Mouse (Mus musculus): ENCODE results near the gene Rimkla. TPM values are rescaled to one million over a fixed set of nuclear protein-coding genes. Genes with fewer than 3 reads are reported as not detected.

The Rimkla gene
- polyA plus RNA-seq (2012; rRNA removed), result 2.8 and 3.7 TPM in 2 replicates

DNA sequence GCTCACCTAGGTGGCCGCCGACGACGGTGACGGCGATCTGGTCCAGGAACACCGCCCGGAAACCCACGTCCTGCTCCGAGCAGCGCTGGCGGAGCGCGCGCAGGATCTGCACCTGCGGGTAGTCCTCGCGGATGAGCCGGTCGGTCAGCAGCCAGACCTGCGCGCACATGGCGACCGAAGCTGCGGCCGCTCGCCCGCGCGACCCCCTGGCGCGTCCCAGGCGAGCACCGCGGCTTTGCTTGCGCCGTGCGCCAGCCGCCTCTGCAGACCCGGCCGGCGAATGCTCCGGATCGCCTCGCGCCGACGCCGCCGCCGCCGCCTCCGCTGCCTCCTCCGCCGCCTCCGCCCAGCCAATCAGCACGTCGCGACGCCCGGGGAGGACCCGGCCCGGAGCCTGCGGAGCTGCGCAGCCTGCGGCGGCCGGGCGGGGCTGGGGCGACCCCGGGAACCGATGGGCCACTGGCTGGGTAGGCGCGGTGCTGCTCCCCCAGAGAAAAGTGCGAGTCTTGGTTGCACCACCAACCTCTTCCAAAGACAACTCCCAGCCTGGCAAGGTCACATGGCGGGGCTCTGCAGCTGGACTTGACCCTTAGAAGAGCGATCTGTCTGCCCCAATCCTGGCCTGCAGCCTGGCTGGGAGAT lies at the start of gene Rimkla:
Gene Rimkla, minus strand, starts transcription at position 338 of the 642 bp plus-strand sequence.

DNA sequence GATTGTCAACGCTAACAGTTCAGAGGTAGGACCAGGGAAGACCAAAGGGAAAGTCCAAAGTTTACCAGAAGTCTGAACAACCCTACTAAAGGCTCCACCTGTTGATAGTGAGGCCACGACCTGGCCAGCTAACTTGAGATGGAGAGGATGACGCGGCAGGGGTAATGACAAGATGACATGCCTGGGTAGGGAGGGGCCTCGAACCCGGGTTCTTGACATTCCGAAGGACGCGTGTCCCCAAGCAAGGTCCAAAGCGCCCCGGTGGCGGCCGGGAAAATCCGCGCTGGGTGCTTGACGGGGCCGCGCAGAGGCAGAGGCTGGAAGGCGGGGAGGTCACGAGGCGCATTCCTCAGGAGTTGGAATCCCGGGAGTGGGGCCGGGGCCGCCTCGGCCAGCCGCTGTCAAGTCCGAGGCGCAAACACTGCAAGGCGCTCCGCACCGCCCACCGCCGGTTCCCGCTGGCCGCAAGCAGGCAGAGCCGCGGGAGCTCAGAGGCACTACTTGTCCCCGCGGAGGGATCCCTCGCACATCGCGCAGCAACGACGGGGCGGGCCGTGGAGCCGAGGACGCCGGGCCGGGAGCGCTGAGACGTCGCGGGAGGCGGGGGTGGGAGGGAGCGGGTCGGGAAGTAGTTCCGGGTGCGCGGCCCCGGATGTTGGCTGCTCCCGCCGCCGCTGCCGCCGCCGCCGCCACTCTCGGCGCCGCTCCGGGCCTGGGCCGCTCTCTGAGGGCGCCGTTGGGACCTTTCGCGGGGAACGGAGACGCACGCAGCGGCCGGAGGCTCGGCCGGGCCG lies 46.8 kb upstream of the Rimkla start, which contains the start of gene Frg2f1:
Gene Frg2f1, minus strand, starts transcription at position 499 of the 794 bp plus-strand sequence.

DNA sequence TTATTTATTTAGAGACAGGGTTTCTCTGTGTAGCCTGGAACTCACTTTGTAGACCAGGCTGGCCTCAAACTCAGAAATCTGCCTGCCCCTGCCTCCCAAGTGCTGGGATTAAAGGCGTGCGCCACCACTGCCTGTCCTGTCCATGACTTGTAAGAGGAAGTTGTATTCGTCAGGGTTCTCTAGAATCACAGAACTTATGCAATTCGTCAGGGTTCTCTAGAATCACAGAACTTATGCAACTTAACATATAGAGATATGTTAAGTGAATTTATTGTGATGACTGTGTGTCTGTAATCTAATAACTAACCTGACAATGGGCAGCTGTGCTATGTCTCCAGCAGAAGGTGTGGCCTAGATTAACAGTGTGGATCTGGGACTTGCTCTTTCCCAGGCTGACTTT lies 44.2 kb upstream of the Rimkla start, which contains the start of gene Foxj3:
Gene Foxj3, plus strand, starts transcription at position 390 of the 400 bp plus-strand sequence.

DNA sequence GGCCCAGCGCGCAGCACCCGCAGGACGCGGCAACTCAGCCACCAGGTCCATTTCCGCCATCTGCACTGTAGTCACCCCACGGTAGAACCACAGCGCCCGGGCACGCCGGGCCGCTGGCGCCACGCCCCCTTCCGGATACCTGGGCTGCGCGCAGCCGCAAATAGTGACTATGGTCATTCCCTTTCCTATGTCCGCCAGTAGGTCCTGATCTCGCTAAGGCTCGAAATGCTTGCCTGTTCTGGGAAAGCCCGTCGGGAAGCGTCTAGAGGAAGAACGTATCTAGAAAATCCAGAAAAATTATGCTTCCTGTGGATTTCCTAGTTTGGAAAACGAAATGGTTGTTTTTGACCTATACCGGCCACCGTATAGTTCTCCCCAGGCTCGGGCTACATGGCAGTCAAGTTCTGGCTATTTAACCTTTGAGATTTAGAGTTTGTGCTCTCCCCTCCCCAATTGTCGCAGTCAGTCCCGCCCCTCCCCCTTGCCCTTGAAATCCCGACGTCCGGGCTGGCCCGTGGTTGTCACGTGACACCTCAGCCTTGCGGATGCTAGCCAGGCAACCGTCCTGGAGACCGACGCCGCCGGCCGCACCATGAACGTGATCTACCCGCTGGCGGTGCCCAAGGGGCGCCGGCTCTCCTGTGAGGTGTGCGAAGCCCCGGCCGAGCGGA lies 70.0 kb downstream of the Rimkla start, which contains the start of the genes Ppcs and Zmynd12:
Gene Ppcs, minus strand, starts transcription at position 127 of the 671 bp plus-strand sequence.
Gene Zmynd12, plus strand, starts transcription at position 521 of the 671 bp plus-strand sequence.

Other genes starting within 250 kb of the Rimkla start
- 0.13 and 0.27 TPM in 2 replicates for gene Cldn19, start 237.2 kb downstream of the Rimkla start, polyA plus RNA-seq (2012; rRNA removed)
- gene Ybx1, start 198.0 kb downstream of the Rimkla start, polyA plus RNA-seq (2012; rRNA removed), result 896 and 955 TPM in 2 replicates
- gene Ppih, start 172.1 kb downstream of the Rimkla start, polyA plus RNA-seq (2012; rRNA removed), result 113 and 127 TPM in 2 replicates
- gene Ccdc30, start 77.1 kb downstream of the Rimkla start, polyA plus RNA-seq (2012; rRNA removed), result 6.0 and 9.9 TPM in 2 replicates
- gene Ppcs, start 70.2 kb downstream of the Rimkla start, polyA plus RNA-seq (2012; rRNA removed), result 12.4 and 13.1 TPM in 2 replicates
- 0.09 and 0.16 TPM in 2 replicates for gene Zmynd12, start 69.8 kb downstream of the Rimkla start, polyA plus RNA-seq (2012; rRNA removed)
- 16.8 and 29.2 TPM in 2 replicates for gene Foxj3, start 44.4 kb upstream of the Rimkla start, polyA plus RNA-seq (2012; rRNA removed)
- 3.8 and 4.1 TPM in 2 replicates for gene Frg2f1, start 46.9 kb upstream of the Rimkla start, polyA plus RNA-seq (2012; rRNA removed)
- not detected in 2 replicates for gene Guca2a, start 145.1 kb upstream of the Rimkla start, polyA plus RNA-seq (2012; rRNA removed)
- 0.10 TPM in 1 of 2 replicates, not detected in the other for gene Guca2b, start 166.3 kb upstream of the Rimkla start, polyA plus RNA-seq (2012; rRNA removed)
- 1.9 and 2.1 TPM in 2 replicates for gene Hivep3, start 241.2 kb upstream of the Rimkla start, polyA plus RNA-seq (2012; rRNA removed)

Measured in central nervous system, embryonic 11.5 days (tissue).